27 mouse cellular contexts compared by ENCODE assay signal in the genomic region with DNA sequence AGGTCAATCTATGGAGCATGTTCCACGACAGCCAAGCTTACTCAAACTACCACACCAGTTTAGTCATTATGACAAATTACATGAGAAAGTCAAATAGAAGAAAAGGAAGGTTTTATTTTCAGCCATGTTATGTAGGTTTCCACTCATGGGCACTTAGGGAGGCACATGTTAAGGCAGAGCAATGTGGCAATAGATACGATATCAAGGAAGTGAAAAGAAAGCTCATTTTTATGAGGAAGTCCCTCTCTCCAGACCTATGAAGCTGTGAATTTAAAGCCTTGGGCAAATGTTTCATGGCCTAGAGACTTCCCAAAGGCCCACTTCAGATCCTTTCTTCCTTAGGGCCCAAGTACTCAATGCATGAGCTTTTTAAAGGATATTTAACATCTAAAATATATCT. TPM values are rescaled to one million over a fixed set of nuclear protein-coding genes. Genes with fewer than 3 reads are reported as not detected.
DNase-seq lines count a peak whose midpoint lies in the region; ATAC-seq lines count a peak whose summit lies in the region.
"Had no signal": no experiment of that assay in that cellular context is flagged by ENCODE, and none has a peak within 500 bp of the region (broad histone marks: within the 10 kb centered on the region; RNA-seq: fewer than 3 reads in every experiment).

No protein-coding gene starts in this region.

- no peak overlapping the region for H3K9ac ChIP-seq in midbrain, embryonic 11.5 days (ENCODE audit: low read length)
- no peak overlapping the region for H3K9ac ChIP-seq in hindbrain, embryonic 16.5 days (ENCODE audit: low read depth, low read length)
- H3K9ac ChIP-seq: forebrain, embryonic 13.5 days; heart, embryonic 12.5 days; heart, embryonic 15.5 days; hindbrain, embryonic 14.5 days had no signal

- no peaks in the 10 kb centered on the region for H3K9me3 ChIP-seq in midbrain, embryonic 11.5 days (ENCODE audit: control insufficient read depth, low read length)
- H3K9me3 ChIP-seq in midbrain, embryonic 10.5 days (replicated peaks): no peaks in the 10 kb centered on the region
- no peaks in the 10 kb centered on the region for H3K9me3 ChIP-seq in megakaryocyte, embryonic 14.5 days
- no peaks in the 10 kb centered on the region for H3K9me3 ChIP-seq in hindbrain, embryonic 16.5 days (ENCODE audit: control insufficient read depth, low read length)
- H3K9me3 ChIP-seq: forebrain, embryonic 10.5 days; forebrain, embryonic 13.5 days; heart, embryonic 12.5 days; heart, embryonic 15.5 days; hindbrain, embryonic 10.5 days had no signal

- WGBS in midbrain, embryonic 11.5 days: 93% methylated on average over 2 of the region's 2 CpGs
- WGBS in midbrain, embryonic 10.5 days: 90% methylated on average over 2 of the region's 2 CpGs
- 97% methylated on average over 2 of the region's 2 CpGs for WGBS in hindbrain, embryonic 16.5 days

- no peak overlapping the region for H3K4me2 ChIP-seq in midbrain, embryonic 11.5 days
- no peak overlapping the region for H3K4me2 ChIP-seq in hindbrain, embryonic 16.5 days (ENCODE audit: low read length)
- H3K4me2 ChIP-seq: forebrain, embryonic 13.5 days; heart, embryonic 12.5 days; heart, embryonic 15.5 days; hindbrain, embryonic 14.5 days had no signal

- H3K4me1 ChIP-seq in midbrain, embryonic 11.5 days (ENCODE audit: control insufficient read depth, insufficient read depth, low read length): peaks cover 2% of the 10 kb centered on the region; the same call in 1 of the 2 replicates
- H3K4me1 ChIP-seq in midbrain, embryonic 10.5 days: peaks cover 13% of the 10 kb centered on the region; the same call in 1 of the 2 replicates
- H3K4me1 ChIP-seq in megakaryocyte, embryonic 14.5 days: peaks cover 74% of the 10 kb centered on the region
- H3K4me1 ChIP-seq in hindbrain, embryonic 16.5 days (ENCODE audit: control insufficient read depth, insufficient read depth, low read depth, low read length): no peaks in the 10 kb centered on the region
- H3K4me1 ChIP-seq: heart, embryonic 12.5 days; heart, embryonic 15.5 days had no signal

- H3K36me3 ChIP-seq in midbrain, embryonic 11.5 days (ENCODE audit: control insufficient read depth, insufficient read depth, low read length): no peaks in the 10 kb centered on the region
- no peaks in the 10 kb centered on the region for H3K36me3 ChIP-seq in midbrain, embryonic 10.5 days
- H3K36me3 ChIP-seq in megakaryocyte, embryonic 14.5 days (replicated peaks; ENCODE audit: low read length): peaks cover 10% of the 10 kb centered on the region
- no peaks in the 10 kb centered on the region for H3K36me3 ChIP-seq in hindbrain, embryonic 16.5 days (ENCODE audit: control insufficient read depth, insufficient read depth, low read length)
- H3K36me3 ChIP-seq: forebrain, embryonic 10.5 days; heart, embryonic 12.5 days; heart, embryonic 15.5 days; hindbrain, embryonic 10.5 days had no signal

- no peak overlapping the region for H3K4me3 ChIP-seq in midbrain, embryonic 11.5 days (ENCODE audit: low read depth, low read length)
- no peak overlapping the region for H3K4me3 ChIP-seq in midbrain, embryonic 10.5 days
- peak overlapping the region; percentile 54 for H3K4me3 ChIP-seq in megakaryocyte, embryonic 14.5 days (replicated peaks)
- H3K4me3 ChIP-seq in hindbrain, embryonic 16.5 days (ENCODE audit: low read length): no peak overlapping the region
- H3K4me3 ChIP-seq: forebrain, embryonic 10.5 days; forebrain, embryonic 13.5 days; heart, embryonic 12.5 days; heart, embryonic 15.5 days; hindbrain, embryonic 10.5 days had no signal

- H3K27ac ChIP-seq in midbrain, embryonic 11.5 days (ENCODE audit: low read depth, low read length): no peak overlapping the region
- no peak overlapping the region for H3K27ac ChIP-seq in midbrain, embryonic 10.5 days (replicated peaks)
- H3K27ac ChIP-seq in hindbrain, embryonic 16.5 days (ENCODE audit: low read depth, low read length): no peak overlapping the region
- H3K27ac ChIP-seq: forebrain, embryonic 10.5 days; forebrain, embryonic 13.5 days; heart, embryonic 15.5 days; hindbrain, embryonic 10.5 days; hindbrain, embryonic 14.5 days had no signal

- DNase-seq in midbrain, embryonic 11.5 days (ENCODE audit: low spot score, missing footprints): peak; percentile 26
- DNase-seq in midbrain, embryonic 10.5 days (ENCODE audit: low spot score): no peak
- no peak for DNase-seq in kidney, postnatal 25 days
- DNase-seq in gastrocnemius, postnatal 10 days: no peak
- DNase-seq: B cell, adult 2 months; cerebellum, adult 11 months; cerebellum, adult 8-10 months; cerebellum, postnatal 36 days; gastrocnemius, postnatal 14 days; heart, postnatal 36 days had no signal

- no peak for ATAC-seq in midbrain, embryonic 11.5 days (ENCODE audit: low FRiP score)
- ATAC-seq in common myeloid progenitor, adult 5-6 weeks (replicated peaks; ENCODE audit: low read depth, poor library complexity, severe bottlenecking): 0 out of 2 replicates have a peak, but pooled peaks have one; percentile 23
- ATAC-seq in hindbrain, embryonic 16.5 days: no peak
- ATAC-seq: forebrain, embryonic 13.5 days; forebrain, embryonic 16.5 days had no signal

- no peaks in the 10 kb centered on the region for H3K27me3 ChIP-seq in midbrain, embryonic 11.5 days (ENCODE audit: control insufficient read depth, insufficient read depth, low read length)
- H3K27me3 ChIP-seq in midbrain, embryonic 10.5 days (ENCODE audit: low read depth, poor library complexity, severe bottlenecking): no peaks in the 10 kb centered on the region
- H3K27me3 ChIP-seq in megakaryocyte, embryonic 14.5 days (replicated peaks): no peaks in the 10 kb centered on the region
- H3K27me3 ChIP-seq in hindbrain, embryonic 16.5 days (replicated peaks; ENCODE audit: control insufficient read depth, insufficient read depth, low read length): no peaks in the 10 kb centered on the region
- H3K27me3 ChIP-seq: forebrain, embryonic 13.5 days; heart, embryonic 12.5 days; heart, embryonic 15.5 days had no signal

RNA-seq across cellular contexts. Expression of gene Pros1, which starts 3.4 kb away (rescaled TPM):
- 19.5 and 23.0 TPM in 2 replicates for polyA plus RNA-seq in midbrain, embryonic 11.5 days (2014; fragmentation: Nextera tagmentation; extraction: Ambion mirVana)
- 19.2 and 19.6 TPM in 2 replicates for polyA plus RNA-seq in midbrain, embryonic 10.5 days (2016; fragmentation: Nextera tagmentation; extraction: Ambion mirVana)
- total RNA-seq in common myeloid progenitor, adult 5-6 weeks (2017): 6.8 and 8.1 TPM in 2 replicates
- 6.5 and 8.4 TPM in 2 replicates for polyA plus RNA-seq in megakaryocyte, embryonic 14.5 days (2012; ENCODE audit: insufficient read depth, low replicate concordance)
- 10.1 and 11.6 TPM in 2 replicates for polyA plus RNA-seq in hindbrain, embryonic 16.5 days (2015; fragmentation: Nextera tagmentation; extraction: Ambion mirVana)
- 10 to 100 TPM; 18.2 to 22.7 TPM for total RNA-seq in gastrocnemius, postnatal 10 days (2021)

RNA-seq across cellular contexts. Expression of gene Arl13b, which starts 10.7 kb away (rescaled TPM):
- polyA plus RNA-seq in midbrain, embryonic 11.5 days (2014; fragmentation: Nextera tagmentation; extraction: Ambion mirVana): 15.2 and 17.0 TPM in 2 replicates
- 16.0 and 17.0 TPM in 2 replicates for polyA plus RNA-seq in midbrain, embryonic 10.5 days (2016; fragmentation: Nextera tagmentation; extraction: Ambion mirVana)
- 12.4 and 14.7 TPM in 2 replicates for total RNA-seq in common myeloid progenitor, adult 5-6 weeks (2017)
- 1.00 TPM in 1 of 2 replicates, not detected in the other for polyA plus RNA-seq in megakaryocyte, embryonic 14.5 days (2012; ENCODE audit: insufficient read depth, low replicate concordance)
- 15.9 and 16.5 TPM in 2 replicates for polyA plus RNA-seq in hindbrain, embryonic 16.5 days (2015; fragmentation: Nextera tagmentation; extraction: Ambion mirVana)
- total RNA-seq in gastrocnemius, postnatal 10 days (2021): 1 to 10 TPM; 7.1 to 7.5 TPM

RNA-seq across cellular contexts. Expression of gene Stx19, which starts 43.0 kb away (rescaled TPM):
- polyA plus RNA-seq in midbrain, embryonic 11.5 days (2014; fragmentation: Nextera tagmentation; extraction: Ambion mirVana): 0.07 and 0.37 TPM in 2 replicates
- 0.30 and 0.36 TPM in 2 replicates for polyA plus RNA-seq in midbrain, embryonic 10.5 days (2016; fragmentation: Nextera tagmentation; extraction: Ambion mirVana)
- not detected in 2 replicates for total RNA-seq in common myeloid progenitor, adult 5-6 weeks (2017)
- not detected in 2 replicates for polyA plus RNA-seq in megakaryocyte, embryonic 14.5 days (2012; ENCODE audit: insufficient read depth, low replicate concordance)
- polyA plus RNA-seq in hindbrain, embryonic 16.5 days (2015; fragmentation: Nextera tagmentation; extraction: Ambion mirVana): 0.26 and 0.29 TPM in 2 replicates
- total RNA-seq in gastrocnemius, postnatal 10 days (2021): not detected
- total RNA-seq: adrenal gland, adult 18-20 months; adrenal gland, postnatal 10 days; adrenal gland, postnatal 36 days; gastrocnemius, adult 18-20 months; gastrocnemius, postnatal 14 days; gastrocnemius, postnatal 4 days; heart, adult 18-20 months; heart, postnatal 10 days; heart, postnatal 36 days had no signal
